Mouse (Mus musculus) megakaryocyte-erythroid progenitor cell, adult 5-6 weeks (primary cell): ENCODE results near the gene Slc35e1. TPM values are rescaled to one million over a fixed set of nuclear protein-coding genes. Genes with fewer than 3 reads are reported as not detected.

Experiments
- total RNA-seq, 2 experiments: library from RNA; stranded (forward) in 1 of 2; stranded (reverse) in 1 of 2; fragments of 200-1000, 215-1000 nt in 1 of 2; fragments of >200 nt in 1 of 2; fragmentation: Nextera tagmentation in 1 of 2; gene quantifications; 2 replicates each; pipeline ENCODE4 v1.2.3; 2014 to 2017

Slc35e1 gene
- total RNA-seq, 2 experiments from 2014 or later = 15.4 to 16.7 TPM

Other genes with a start within 250 kb of the Slc35e1 start
- gene Gm10282, start 187.4 kb downstream of the Slc35e1 start, total RNA-seq (2014; fragmentation: Nextera tagmentation) = 6.8 and 12.5 TPM in 2 replicates
- gene Gm10282, start 187.4 kb downstream of the Slc35e1 start, total RNA-seq (2017) = 7.4 and 11.2 TPM in 2 replicates
- 4.0 and 4.4 TPM in 2 replicates for gene Klf2, start 173.6 kb downstream of the Slc35e1 start, total RNA-seq (2014; fragmentation: Nextera tagmentation)
- gene Klf2, start 173.6 kb downstream of the Slc35e1 start, total RNA-seq (2017) = 2.3 and 5.1 TPM in 2 replicates
- 83.6 and 114 TPM in 2 replicates for gene Eps15l1, start 71.2 kb downstream of the Slc35e1 start, total RNA-seq (2014; fragmentation: Nextera tagmentation)
- 28.8 and 37.5 TPM in 2 replicates for gene Eps15l1, start 71.2 kb downstream of the Slc35e1 start, total RNA-seq (2017)
- gene Calr3, start 48.7 kb downstream of the Slc35e1 start, total RNA-seq (2014; fragmentation: Nextera tagmentation) = 0.47 and 0.79 TPM in 2 replicates
- 3.3 and 6.2 TPM in 2 replicates for gene Calr3, start 48.7 kb downstream of the Slc35e1 start, total RNA-seq (2017)
- gene 1700030K09Rik, start 48.7 kb downstream of the Slc35e1 start, total RNA-seq (2014; fragmentation: Nextera tagmentation) = 5.4 and 13.0 TPM in 2 replicates
- 5.2 and 6.9 TPM in 2 replicates for gene 1700030K09Rik, start 48.7 kb downstream of the Slc35e1 start, total RNA-seq (2017)
- gene Cherp, start 17.4 kb downstream of the Slc35e1 start, total RNA-seq (2014; fragmentation: Nextera tagmentation) = 118 and 132 TPM in 2 replicates
- 15.6 and 34.7 TPM in 2 replicates for gene Cherp, start 17.4 kb downstream of the Slc35e1 start, total RNA-seq (2017)
- gene Med26, start 55.7 kb upstream of the Slc35e1 start, total RNA-seq (2014; fragmentation: Nextera tagmentation) = 14.6 and 15.2 TPM in 2 replicates
- 8.9 and 10.1 TPM in 2 replicates for gene Med26, start 55.7 kb upstream of the Slc35e1 start, total RNA-seq (2017)
- 23.2 and 30.0 TPM in 2 replicates for gene Smim7, start 78.5 kb upstream of the Slc35e1 start, total RNA-seq (2014; fragmentation: Nextera tagmentation)
- 40.7 and 71.8 TPM in 2 replicates for gene Smim7, start 78.5 kb upstream of the Slc35e1 start, total RNA-seq (2017)
- gene Tmem38a, start 79.4 kb upstream of the Slc35e1 start, total RNA-seq (2014; fragmentation: Nextera tagmentation) = not detected in 2 replicates
- gene Tmem38a, start 79.4 kb upstream of the Slc35e1 start, total RNA-seq (2017) = not detected in 2 replicates
- 4.4 and 6.1 TPM in 2 replicates for gene Nwd1, start 154.1 kb upstream of the Slc35e1 start, total RNA-seq (2014; fragmentation: Nextera tagmentation)
- gene Nwd1, start 154.1 kb upstream of the Slc35e1 start, total RNA-seq (2017) = 1.9 and 5.8 TPM in 2 replicates
- 81.0 and 90.9 TPM in 2 replicates for gene Sin3b, start 230.7 kb upstream of the Slc35e1 start, total RNA-seq (2014; fragmentation: Nextera tagmentation)
- 73.6 and 95.5 TPM in 2 replicates for gene Sin3b, start 230.7 kb upstream of the Slc35e1 start, total RNA-seq (2017)